Comparison of ENCODE assay signal across 31 mouse cellular contexts in the genomic region with DNA sequence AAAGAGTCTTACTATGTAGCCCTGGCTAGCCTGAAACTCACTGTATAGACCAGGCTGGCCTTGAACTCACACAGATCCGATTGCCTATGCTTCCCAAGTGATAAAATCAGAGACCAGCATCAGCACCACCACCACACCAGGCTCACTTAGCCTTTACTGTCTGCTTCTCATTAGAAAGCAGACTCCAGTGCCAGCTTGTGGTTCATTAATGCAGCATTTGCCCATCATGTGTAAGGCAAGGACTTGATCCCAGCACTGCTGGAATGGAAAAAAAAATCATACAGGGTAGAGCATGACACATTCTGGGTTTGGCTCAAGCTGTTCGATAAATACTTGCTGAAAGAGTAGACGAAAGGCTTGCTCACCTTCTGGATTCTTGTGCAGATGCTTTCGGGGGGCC. TPM values are rescaled to one million over a fixed set of nuclear protein-coding genes. Genes with fewer than 3 reads are reported as not detected.
A peak's percentile ranks its signal among the peaks of the same experiment; 100 is the strongest.
DNase-seq lines count a peak whose midpoint lies in the region; ATAC-seq and TF ChIP-seq lines count a peak whose summit lies in the region.
"Had no signal": no experiment of that assay in that cellular context is flagged by ENCODE, and none has a peak within 500 bp of the region (broad histone marks: within the 10 kb centered on the region; RNA-seq: fewer than 3 reads in every experiment).

No protein-coding gene starts in this region.

- H3K4me2 ChIP-seq in hindbrain, embryonic 12.5 days (replicated peaks): peak overlapping the region; percentile 45
- peak overlapping the region; percentile 56 for H3K4me2 ChIP-seq in midbrain, embryonic 16.5 days (ENCODE audit: low read length)
- H3K4me2 ChIP-seq: liver, embryonic 11.5 days had no signal

- TF ChIP-seq POLR2A in embryonic fibroblast, embryonic 13.5 days (IDR thresholded peaks at IDR 0.05; ENCODE audit: low read depth, low read length): no peak

- DNase-seq in hindbrain, embryonic 10.5 days (ENCODE audit: low spot score): no peak
- DNase-seq in 3134 (ENCODE audit: extremely low read depth, insufficient read length, low spot score): peak; percentile 17
- DNase-seq in layer of hippocampus, adult 8-10 months (ENCODE audit: low spot score in 2 of 2): no peak
- DNase-seq in cerebellum, adult 11-12 months: no peak
- no peak for DNase-seq in thymus, adult 18-20 months
- DNase-seq: adrenal gland, adult 8-10 months; B cell, adult 2 months; cerebellum, adult 2 months; cerebellum, postnatal 25 days; gastrocnemius, postnatal 36 days; heart, adult 2 months; kidney, adult 2 months; liver, postnatal 0 days; retina, postnatal 1 day; thymus, postnatal 36 days had no signal

- TF ChIP-seq CTCF in embryonic fibroblast, embryonic 13.5 days (IDR thresholded peaks at IDR 0.05; ENCODE audit: borderline replicate concordance, insufficient read depth, low read length): no peak

- 91% methylated on average over 4 of the region's 4 CpGs for WGBS in hindbrain, embryonic 12.5 days
- WGBS in hindbrain, embryonic 10.5 days: 83% methylated on average over 4 of the region's 4 CpGs
- 94% methylated on average over 4 of the region's 4 CpGs for WGBS in midbrain, embryonic 16.5 days

- H3K4me1 ChIP-seq in hindbrain, embryonic 12.5 days: peaks cover 2% of the 10 kb centered on the region; the same call in 1 of the 2 replicates
- peaks cover 11% of the 10 kb centered on the region for H3K4me1 ChIP-seq in hindbrain, embryonic 10.5 days (replicated peaks)
- peaks cover 10% of the 10 kb centered on the region for H3K4me1 ChIP-seq in embryonic fibroblast, embryonic 13.5 days (ENCODE audit: control insufficient read depth, insufficient read depth, low read length)
- H3K4me1 ChIP-seq in midbrain, embryonic 16.5 days (ENCODE audit: control insufficient read depth, insufficient read depth, low read length): peaks cover 10% of the 10 kb centered on the region

- H3K27ac ChIP-seq in hindbrain, embryonic 12.5 days: no peak overlapping the region
- H3K27ac ChIP-seq in hindbrain, embryonic 10.5 days: no peak overlapping the region
- peak overlapping the region; percentile 56; the same call in 1 of the 2 replicates for H3K27ac ChIP-seq in embryonic fibroblast, embryonic 13.5 days (ENCODE audit: insufficient read depth, low read length)
- H3K27ac ChIP-seq in midbrain, embryonic 16.5 days (ENCODE audit: low read length): peak overlapping the region; percentile 90; the same call in 1 of the 2 replicates
- H3K27ac ChIP-seq: embryonic facial prominence, embryonic 15.5 days; heart, adult 2 months; heart, embryonic 13.5 days; kidney, postnatal 0 days; limb, embryonic 12.5 days; midbrain, embryonic 12.5 days had no signal

- H3K4me3 ChIP-seq in hindbrain, embryonic 12.5 days: no peak overlapping the region
- H3K4me3 ChIP-seq in hindbrain, embryonic 10.5 days: no peak overlapping the region
- no peak overlapping the region for H3K4me3 ChIP-seq in embryonic fibroblast, embryonic 13.5 days (ENCODE audit: insufficient read depth, low read length)
- H3K4me3 ChIP-seq in midbrain, embryonic 16.5 days (ENCODE audit: low read depth, low read length): peak overlapping the region; percentile 49
- H3K4me3 ChIP-seq: embryonic facial prominence, embryonic 15.5 days; heart, adult 2 months; heart, embryonic 13.5 days; limb, embryonic 12.5 days had no signal

- H3K27me3 ChIP-seq in hindbrain, embryonic 12.5 days: peaks cover 26% of the 10 kb centered on the region
- H3K27me3 ChIP-seq in hindbrain, embryonic 10.5 days (ENCODE audit: insufficient read depth, poor library complexity, severe bottlenecking): peaks cover 37% of the 10 kb centered on the region
- H3K27me3 ChIP-seq in midbrain, embryonic 16.5 days (ENCODE audit: control insufficient read depth, insufficient read depth, low read depth, low read length): no peaks in the 10 kb centered on the region

- no peaks in the 10 kb centered on the region for H3K9me3 ChIP-seq in hindbrain, embryonic 12.5 days (replicated peaks)
- H3K9me3 ChIP-seq in hindbrain, embryonic 10.5 days: no peaks in the 10 kb centered on the region
- H3K9me3 ChIP-seq in midbrain, embryonic 16.5 days (replicated peaks; ENCODE audit: control insufficient read depth, low read length, poor library complexity, severe bottlenecking): no peaks in the 10 kb centered on the region
- H3K9me3 ChIP-seq: embryonic facial prominence, embryonic 15.5 days; heart, embryonic 13.5 days; limb, embryonic 12.5 days; midbrain, embryonic 12.5 days had no signal

- no peak overlapping the region for H3K9ac ChIP-seq in hindbrain, embryonic 12.5 days
- no peak overlapping the region; the same call in 1 of the 2 replicates for H3K9ac ChIP-seq in midbrain, embryonic 16.5 days (ENCODE audit: low read depth, low read length)
- H3K9ac ChIP-seq: embryonic facial prominence, embryonic 15.5 days; heart, embryonic 13.5 days; limb, embryonic 12.5 days; liver, postnatal 0 days had no signal

- no peak for ATAC-seq in hindbrain, embryonic 12.5 days (ENCODE audit: low FRiP score)
- ATAC-seq in midbrain, embryonic 16.5 days: no peak
- ATAC-seq: activated CD4-positive, CD25-positive, alpha-beta regulatory T cell, adult 4 months; inflammation-experienced regulatory T-cells, adult 6 months; liver, postnatal 0 days had no signal

- no peaks in the 10 kb centered on the region for H3K36me3 ChIP-seq in hindbrain, embryonic 12.5 days
- H3K36me3 ChIP-seq in hindbrain, embryonic 10.5 days: 0 out of 2 replicates have a peak, but pooled peaks cover 3% of the 10 kb centered on the region
- H3K36me3 ChIP-seq in midbrain, embryonic 16.5 days (ENCODE audit: control insufficient read depth, insufficient read depth, low read length): 0 out of 2 replicates have a peak, but pooled peaks cover 4% of the 10 kb centered on the region
- H3K36me3 ChIP-seq: embryonic facial prominence, embryonic 15.5 days; limb, embryonic 12.5 days; midbrain, embryonic 12.5 days had no signal

RNA-seq across cellular contexts. Expression of a gene that starts 11.3 kb away (rescaled TPM):
- 8.5 TPM in 2 replicates for polyA plus RNA-seq in hindbrain, embryonic 12.5 days (2016; fragmentation: Nextera tagmentation; extraction: Ambion mirVana)
- polyA plus RNA-seq in hindbrain, embryonic 10.5 days (2016; fragmentation: Nextera tagmentation; extraction: Ambion mirVana): 7.9 and 8.6 TPM in 2 replicates
- 0.55 and 1.4 TPM in 2 replicates for polyA plus RNA-seq in embryonic fibroblast, embryonic 13.5 days (2011; ENCODE audit: insufficient read length, low read depth, missing spikeins)
- polyA plus RNA-seq in midbrain, embryonic 16.5 days (2015; fragmentation: Nextera tagmentation; extraction: Ambion mirVana): 27.7 and 30.5 TPM in 2 replicates
- 10 to 100 TPM in 3 of 4 experiments, 1 to 10 TPM in 1; 9.1 to 16.5 (median 12.0) TPM for total RNA-seq in layer of hippocampus, adult 8-10 months (2022)

RNA-seq across cellular contexts. Expression of a gene that starts 19.1 kb away (rescaled TPM):
- 0.36 TPM in 1 of 2 replicates, not detected in the other for polyA plus RNA-seq in hindbrain, embryonic 12.5 days (2016; fragmentation: Nextera tagmentation; extraction: Ambion mirVana)
- polyA plus RNA-seq in hindbrain, embryonic 10.5 days (2016; fragmentation: Nextera tagmentation; extraction: Ambion mirVana): not detected in 2 replicates
- not detected in 2 replicates for polyA plus RNA-seq in embryonic fibroblast, embryonic 13.5 days (2011; ENCODE audit: insufficient read length, low read depth, missing spikeins)
- polyA plus RNA-seq in midbrain, embryonic 16.5 days (2015; fragmentation: Nextera tagmentation; extraction: Ambion mirVana): 0.68 and 1.3 TPM in 2 replicates
- under 1 TPM in 3 of 4 experiments, not detected in 1; 0.32 to 0.58 (median 0.45) TPM for total RNA-seq in layer of hippocampus, adult 8-10 months (2022)
- total RNA-seq: gastrocnemius, adult 18-20 months; gastrocnemius, postnatal 36 days; heart, adult 2 months; heart, postnatal 25 days; MEL had no signal
- polyA plus RNA-seq: activated CD4-positive, CD25-positive, alpha-beta regulatory T cell, adult 4 months; embryonic facial prominence, embryonic 15.5 days; heart, embryonic 13.5 days; inflammation-experienced regulatory T-cells, adult 6 months; limb, embryonic 12.5 days; liver, embryonic 11.5 days; liver, postnatal 0 days; lung, postnatal 0 days; spleen, adult 2 months had no signal

RNA-seq across cellular contexts. Expression of a gene that starts 21.9 kb away (rescaled TPM):
- 2.3 TPM in 2 replicates for polyA plus RNA-seq in hindbrain, embryonic 12.5 days (2016; fragmentation: Nextera tagmentation; extraction: Ambion mirVana)
- 2.0 and 2.5 TPM in 2 replicates for polyA plus RNA-seq in hindbrain, embryonic 10.5 days (2016; fragmentation: Nextera tagmentation; extraction: Ambion mirVana)
- polyA plus RNA-seq in embryonic fibroblast, embryonic 13.5 days (2011; ENCODE audit: insufficient read length, low read depth, missing spikeins): 4.9 and 5.7 TPM in 2 replicates
- polyA plus RNA-seq in midbrain, embryonic 16.5 days (2015; fragmentation: Nextera tagmentation; extraction: Ambion mirVana): 1.4 and 1.6 TPM in 2 replicates
- 1 to 10 TPM; 4.9 to 7.4 (median 5.8) TPM for total RNA-seq in layer of hippocampus, adult 8-10 months (2022)

RNA-seq across cellular contexts. Expression of a gene that starts 29.0 kb away (rescaled TPM):
- 34.4 and 38.3 TPM in 2 replicates for polyA plus RNA-seq in hindbrain, embryonic 12.5 days (2016; fragmentation: Nextera tagmentation; extraction: Ambion mirVana)
- polyA plus RNA-seq in hindbrain, embryonic 10.5 days (2016; fragmentation: Nextera tagmentation; extraction: Ambion mirVana): 69.7 and 78.1 TPM in 2 replicates
- polyA plus RNA-seq in embryonic fibroblast, embryonic 13.5 days (2011; ENCODE audit: insufficient read length, low read depth, missing spikeins): 35.4 and 38.2 TPM in 2 replicates
- 23.3 and 24.8 TPM in 2 replicates for polyA plus RNA-seq in midbrain, embryonic 16.5 days (2015; fragmentation: Nextera tagmentation; extraction: Ambion mirVana)
- 10 to 100 TPM; 14.1 to 24.1 (median 15.9) TPM for total RNA-seq in layer of hippocampus, adult 8-10 months (2022)

RNA-seq across cellular contexts. Expression of a gene that starts 44.6 kb away (rescaled TPM):
- 624 and 749 TPM in 2 replicates for polyA plus RNA-seq in hindbrain, embryonic 12.5 days (2016; fragmentation: Nextera tagmentation; extraction: Ambion mirVana)
- 904 and 972 TPM in 2 replicates for polyA plus RNA-seq in hindbrain, embryonic 10.5 days (2016; fragmentation: Nextera tagmentation; extraction: Ambion mirVana)
- polyA plus RNA-seq in embryonic fibroblast, embryonic 13.5 days (2011; ENCODE audit: insufficient read length, low read depth, missing spikeins): 3,230 and 3,899 TPM in 2 replicates
- 508 and 533 TPM in 2 replicates for polyA plus RNA-seq in midbrain, embryonic 16.5 days (2015; fragmentation: Nextera tagmentation; extraction: Ambion mirVana)
- total RNA-seq in layer of hippocampus, adult 8-10 months (2022): 100 to 1,000 TPM; 779 to 924 (median 859) TPM

Comparison
In these comparisons a context has a peak if more than half of its experiments do, and no peak if none do; other contexts are left out.
1. H3K27ac ChIP-seq: peak in embryonic fibroblast, embryonic 13.5 days (single experiment) and midbrain, embryonic 16.5 days (single experiment); none in hindbrain, embryonic 12.5 days (single experiment) and hindbrain, embryonic 10.5 days (single experiment).